Mouse (Mus musculus): ENCODE results near the gene Rps6ka1.
"Not testable (repeated sequence)": the region's sequence is repeated elsewhere in the genome, so short reads cannot be mapped to it uniquely, and the experiment has no call there.

Gene Rps6ka1

GRCm38 (mm10) chr4:133887672-133888453, at the start of gene Rps6ka1:
TSS of gene Rps6ka1 (minus strand) at chr4:133887797.
- peak; percentile 64 to 72 for DNase-seq

GRCm38 (mm10) chr4:133931785-133932184, 44.2 kb upstream of the Rps6ka1 start:
- no peak for DNase-seq

- peak; percentile 36 to 42 for DNase-seq
Measured at GRCm38 (mm10) chr4:133931349-133931748, 43.8 kb upstream of the Rps6ka1 start.

- no peak for DNase-seq
Measured at GRCm38 (mm10) chr4:133929278-133929670, 41.7 kb upstream of the Rps6ka1 start.

- no peak for DNase-seq
Measured at GRCm38 (mm10) chr4:133928576-133929277, 41.1 kb upstream of the Rps6ka1 start.

GRCm38 (mm10) chr4:133925204-133925603, 37.6 kb upstream of the Rps6ka1 start:
- no peak for DNase-seq

- no peak for DNase-seq
Measured at GRCm38 (mm10) chr4:133923743-133924142, 36.1 kb upstream of the Rps6ka1 start.

- peak; percentile 26 to 39 for DNase-seq
Measured at GRCm38 (mm10) chr4:133918093-133918825, 30.7 kb upstream of the Rps6ka1 start.

- no peak for DNase-seq
Measured at GRCm38 (mm10) chr4:133911983-133912382, 24.4 kb upstream of the Rps6ka1 start.

- DNase-seq, result peak; percentile 98
Measured at GRCm38 (mm10) chr4:133910236-133911211, 22.9 kb upstream of the Rps6ka1 start.

GRCm38 (mm10) chr4:133908051-133908450, 20.5 kb upstream of the Rps6ka1 start:
- DNase-seq, result no peak

- DNase-seq, result peak in 1 of 2 experiments; percentile 52
Measured at GRCm38 (mm10) chr4:133907086-133907485, 19.5 kb upstream of the Rps6ka1 start.

GRCm38 (mm10) chr4:133906336-133906735, 18.7 kb upstream of the Rps6ka1 start:
- not testable (repeated sequence) for DNase-seq

GRCm38 (mm10) chr4:133905167-133905566, 17.6 kb upstream of the Rps6ka1 start:
- no peak for DNase-seq

- DNase-seq, result no peak
Measured at GRCm38 (mm10) chr4:133904326-133904725, 16.7 kb upstream of the Rps6ka1 start.

GRCm38 (mm10) chr4:133903372-133903771, 15.8 kb upstream of the Rps6ka1 start:
- DNase-seq, result no peak

- peak in 1 of 2 experiments; percentile 37 for DNase-seq
Measured at GRCm38 (mm10) chr4:133902510-133902909, 14.9 kb upstream of the Rps6ka1 start.

GRCm38 (mm10) chr4:133900887-133901286, 13.3 kb upstream of the Rps6ka1 start:
- no peak for DNase-seq

- no peak for DNase-seq
Measured at GRCm38 (mm10) chr4:133900352-133900751, 12.8 kb upstream of the Rps6ka1 start.

GRCm38 (mm10) chr4:133899241-133899800, 11.7 kb upstream of the Rps6ka1 start:
- DNase-seq, result no peak

- no peak for DNase-seq
Measured at GRCm38 (mm10) chr4:133898151-133898550, 10.6 kb upstream of the Rps6ka1 start.

- no peak for DNase-seq
Measured at GRCm38 (mm10) chr4:133897431-133897891, 9.9 kb upstream of the Rps6ka1 start.
